In the genomic region with DNA sequence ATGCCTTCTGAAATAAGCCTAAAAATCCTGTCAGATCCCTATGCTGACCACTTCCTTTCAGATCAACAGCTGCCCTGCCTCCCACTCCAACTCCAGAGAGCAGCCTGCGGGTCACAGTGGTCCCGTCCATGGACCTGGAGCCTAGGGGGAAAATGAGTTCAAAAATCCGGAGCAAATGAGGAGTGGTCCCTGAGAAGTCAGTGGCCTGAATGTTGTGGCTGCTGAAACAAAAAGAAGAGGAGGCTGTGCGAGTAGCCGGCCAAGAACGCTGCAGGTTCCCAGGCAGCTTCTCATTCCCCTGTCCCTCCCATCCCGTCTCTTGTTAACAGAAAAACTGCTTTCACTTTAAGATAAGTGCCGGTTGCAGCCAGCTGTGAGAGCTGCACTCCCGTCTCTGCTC, we compare ENCODE assay signal across 8 mouse cellular contexts. TPM values are rescaled to one million over a fixed set of nuclear protein-coding genes. Genes with fewer than 3 reads are reported as not detected.
DNase-seq lines count a peak whose midpoint lies in the region; ATAC-seq and TF ChIP-seq lines count a peak whose summit lies in the region.
"Not testable (repeated sequence)": the region's sequence is repeated elsewhere in the genome, so short reads cannot be mapped to it uniquely, and the experiment has no call there.
"Had no signal": no experiment of that assay in that cellular context is flagged by ENCODE, and none has a peak within 500 bp of the region (broad histone marks: within the 10 kb centered on the region; RNA-seq: fewer than 3 reads in every experiment).

No protein-coding gene starts in this region.

- not testable (repeated sequence) for ATAC-seq in heart, embryonic 16.5 days (replicated peaks; ENCODE audit: extremely low read depth, insufficient read depth, low FRiP score); liver, embryonic 12.5 days; lung, embryonic 15.5 days (ENCODE audit: borderline replicate concordance, extremely low read depth, low FRiP score, low TSS enrichment); stomach, embryonic 15.5 days (ENCODE audit: insufficient read depth, low FRiP score, low read depth)

- H3K9ac ChIP-seq in MEL (ENCODE audit: control insufficient read depth, low read depth, low read length, poor library complexity, severe bottlenecking): peak overlapping the region; percentile 77
- not testable (repeated sequence) for H3K9ac ChIP-seq in heart, embryonic 16.5 days (ENCODE audit: low read length); liver, embryonic 12.5 days; lung, embryonic 15.5 days; stomach, embryonic 15.5 days

- H3K4me1 ChIP-seq in MEL (ENCODE audit: control insufficient read depth in 1 of 2, insufficient read depth in 2 of 2, low read length in 2 of 2): peaks cover 8 to 13% of the 10 kb centered on the region in 2 experiments
- H3K4me1 ChIP-seq in heart, embryonic 16.5 days (ENCODE audit: control insufficient read depth, insufficient read depth, low read length); lung, embryonic 15.5 days; stomach, embryonic 15.5 days: not testable (repeated sequence)
- peaks cover 19% of the 10 kb centered on the region; the same call in 1 of the 2 replicates for H3K4me1 ChIP-seq in kidney, adult 2 months (ENCODE audit: control insufficient read depth, insufficient read depth, low read length)
- H3K4me1 ChIP-seq in liver, embryonic 12.5 days: peaks cover 14% of the 10 kb centered on the region

- TF ChIP-seq CTCF in MEL (IDR thresholded peaks at IDR 0.05 in 2 of 3, conservative IDR thresholded peaks at IDR 0.05 in 1 of 3; ENCODE audit: control insufficient read depth in 1 of 3, insufficient read depth in 1 of 3, low read depth in 2 of 3, low read length in 3 of 3, poor library complexity in 1 of 3, severe bottlenecking in 1 of 3); kidney, adult 2 months (conservative IDR thresholded peaks at IDR 0.05; ENCODE audit: insufficient read depth, insufficient read length, low read depth, low read length): not testable (repeated sequence)

- not testable (repeated sequence) for H3K36me3 ChIP-seq in MEL (ENCODE audit: control insufficient read depth in 1 of 2, insufficient read depth in 2 of 2, low read length in 2 of 2); heart, embryonic 16.5 days (ENCODE audit: control insufficient read depth, insufficient read depth); kidney, adult 2 months (ENCODE audit: control insufficient read depth, insufficient read depth, low read length); liver, embryonic 12.5 days; lung, embryonic 15.5 days; stomach, embryonic 15.5 days

- H3K79me2 ChIP-seq in MEL (ENCODE audit: control insufficient read depth, insufficient read depth, low read length, poor library complexity): not testable (repeated sequence)

- H3K27ac ChIP-seq in MEL (ENCODE audit: control insufficient read depth, low read depth, low read length): peak overlapping the region; percentile 96
- H3K27ac ChIP-seq in heart, embryonic 16.5 days (ENCODE audit: low read length); liver, embryonic 12.5 days; lung, embryonic 15.5 days; stomach, embryonic 15.5 days: not testable (repeated sequence)
- peak overlapping the region; percentile 75; the same call in 1 of the 2 replicates for H3K27ac ChIP-seq in kidney, adult 2 months (ENCODE audit: insufficient read depth, low read depth, low read length)

- not testable (repeated sequence) for H3K27me3 ChIP-seq in MEL (ENCODE audit: control insufficient read depth in 1 of 2, insufficient read depth in 2 of 2, low read length in 2 of 2); heart, embryonic 16.5 days (ENCODE audit: control insufficient read depth, insufficient read depth, low read length); kidney, adult 2 months (replicated peaks; ENCODE audit: control insufficient read depth, insufficient read depth, low read length); liver, embryonic 12.5 days (replicated peaks); lung, embryonic 15.5 days; stomach, embryonic 15.5 days (replicated peaks)

- H3K4me3 ChIP-seq in MEL (ENCODE audit: control insufficient read depth in 1 of 2, insufficient read depth in 1 of 2, low read depth in 2 of 2, low read length in 2 of 2): peak overlapping the region; percentile 75 to 78
- H3K4me3 ChIP-seq in heart, embryonic 16.5 days (ENCODE audit: low read length): peak overlapping the region; percentile 18; the same call in 1 of the 2 replicates
- H3K4me3 ChIP-seq in kidney, adult 2 months (ENCODE audit: insufficient read depth, low read depth, low read length): peak overlapping the region; percentile 37; the same call in 1 of the 2 replicates
- not testable (repeated sequence) for H3K4me3 ChIP-seq in liver, embryonic 12.5 days; lung, embryonic 15.5 days; stomach, embryonic 15.5 days (replicated peaks)

- DNase-seq in MEL (ENCODE audit: low read depth, low spot score): peak; percentile 42
- DNase-seq in heart, adult 11 months: peak; percentile 91
- not testable (repeated sequence) for DNase-seq in kidney, adult 2 months

- not testable (repeated sequence) for TF ChIP-seq EP300 in MEL (IDR thresholded peaks at IDR 0.05; ENCODE audit: low read depth in 1 of 2, low read length in 2 of 2)

- H3K9me3 ChIP-seq in MEL (replicated peaks; ENCODE audit: insufficient read depth, low read length); heart, embryonic 16.5 days (replicated peaks; ENCODE audit: control insufficient read depth, low read length); liver, embryonic 12.5 days (replicated peaks); lung, embryonic 15.5 days; stomach, embryonic 15.5 days: not testable (repeated sequence)

- peak overlapping the region; percentile 49 for H3K4me2 ChIP-seq in heart, embryonic 16.5 days (ENCODE audit: low read depth, low read length)
- peak overlapping the region; percentile 49 for H3K4me2 ChIP-seq in liver, embryonic 12.5 days
- 0 out of 2 replicates have a peak overlapping the region, but pooled peaks have one; percentile 24 for H3K4me2 ChIP-seq in lung, embryonic 15.5 days
- peak overlapping the region; percentile 37 for H3K4me2 ChIP-seq in stomach, embryonic 15.5 days

- 12% methylated on average over 6 of the region's 9 CpGs for WGBS in heart, embryonic 16.5 days
- 9% methylated on average over 6 of the region's 9 CpGs for WGBS in kidney, adult 2 months
- WGBS in liver, embryonic 12.5 days (ENCODE audit: insufficient replicate concordance): 9% methylated on average over 6 of the region's 9 CpGs
- WGBS in lung, embryonic 15.5 days: 10% methylated on average over 7 of the region's 9 CpGs
- 5% methylated on average over 6 of the region's 9 CpGs for WGBS in stomach, embryonic 15.5 days

- TF ChIP-seq POLR2A in MEL (IDR thresholded peaks at IDR 0.05; ENCODE audit: control insufficient read depth in 1 of 2, insufficient read depth in 1 of 2, low read depth in 1 of 2, low read length in 2 of 2, poor library complexity in 1 of 2); kidney, adult 2 months (IDR thresholded peaks at IDR 0.05; ENCODE audit: low read depth, low read length): not testable (repeated sequence)

- not testable (repeated sequence) for TF ChIP-seq RAD21 in MEL (IDR thresholded peaks at IDR 0.05; ENCODE audit: low read depth, low read length)

RNA-seq across cellular contexts. Expression of a gene that starts 10.4 kb away (rescaled TPM):
- total RNA-seq in MEL (2012; rRNA removed): 377 and 417 TPM in 2 replicates
- 100 to 1,000 TPM in 1 of 2 experiments, not detected in 1; 235 TPM for polyA plus RNA-seq in MEL (2012; ENCODE audit: insufficient read depth in 1 of 2, insufficient read length in 2 of 2, low read depth in 1 of 2, low replicate concordance in 2 of 2, missing spikeins in 1 of 2)
- 604 and 609 TPM in 2 replicates for polyA plus RNA-seq in heart, embryonic 16.5 days (2015; fragmentation: Nextera tagmentation; extraction: Ambion mirVana)
- 632 and 646 TPM in 2 replicates for polyA plus RNA-seq in kidney, adult 2 months (2012; rRNA removed)
- polyA plus RNA-seq in liver, embryonic 12.5 days (2016; fragmentation: Nextera tagmentation; extraction: Ambion mirVana): 368 and 383 TPM in 2 replicates
- polyA plus RNA-seq in lung, embryonic 15.5 days (2015; fragmentation: Nextera tagmentation; extraction: Ambion mirVana): 276 and 282 TPM in 2 replicates
- 403 and 420 TPM in 2 replicates for polyA plus RNA-seq in stomach, embryonic 15.5 days (2015; fragmentation: Nextera tagmentation; extraction: Ambion mirVana)

RNA-seq across cellular contexts. Expression of a gene that starts 15.5 kb away (rescaled TPM):
- not detected in 2 replicates for total RNA-seq in MEL (2012; rRNA removed)
- polyA plus RNA-seq in MEL (2012; ENCODE audit: insufficient read depth in 1 of 2, insufficient read length in 2 of 2, low read depth in 1 of 2, low replicate concordance in 2 of 2, missing spikeins in 1 of 2): under 1 TPM in 1 of 2 experiments, not detected in 1; 0.10 TPM
- 13.6 and 15.7 TPM in 2 replicates for polyA plus RNA-seq in heart, embryonic 16.5 days (2015; fragmentation: Nextera tagmentation; extraction: Ambion mirVana)
- 60.9 and 74.8 TPM in 2 replicates for polyA plus RNA-seq in kidney, adult 2 months (2012; rRNA removed)
- 8.0 and 8.1 TPM in 2 replicates for polyA plus RNA-seq in liver, embryonic 12.5 days (2016; fragmentation: Nextera tagmentation; extraction: Ambion mirVana)
- polyA plus RNA-seq in lung, embryonic 15.5 days (2015; fragmentation: Nextera tagmentation; extraction: Ambion mirVana): 6.7 and 9.6 TPM in 2 replicates
- polyA plus RNA-seq in stomach, embryonic 15.5 days (2015; fragmentation: Nextera tagmentation; extraction: Ambion mirVana): 12.1 and 14.3 TPM in 2 replicates
- total RNA-seq: megakaryocyte-erythroid progenitor cell, adult 5-6 weeks had no signal

RNA-seq across cellular contexts. Expression of a gene that starts 25.8 kb away (rescaled TPM):
- total RNA-seq in MEL (2012; rRNA removed): 111 and 132 TPM in 2 replicates
- polyA plus RNA-seq in MEL (2012; ENCODE audit: insufficient read depth in 1 of 2, insufficient read length in 2 of 2, low read depth in 1 of 2, low replicate concordance in 2 of 2, missing spikeins in 1 of 2): 100 to 1,000 TPM in 1 of 2 experiments, not detected in 1; 159 TPM
- polyA plus RNA-seq in heart, embryonic 16.5 days (2015; fragmentation: Nextera tagmentation; extraction: Ambion mirVana): 340 and 355 TPM in 2 replicates
- 316 and 376 TPM in 2 replicates for polyA plus RNA-seq in kidney, adult 2 months (2012; rRNA removed)
- 193 and 196 TPM in 2 replicates for polyA plus RNA-seq in liver, embryonic 12.5 days (2016; fragmentation: Nextera tagmentation; extraction: Ambion mirVana)
- 235 and 254 TPM in 2 replicates for polyA plus RNA-seq in lung, embryonic 15.5 days (2015; fragmentation: Nextera tagmentation; extraction: Ambion mirVana)
- 288 and 301 TPM in 2 replicates for polyA plus RNA-seq in stomach, embryonic 15.5 days (2015; fragmentation: Nextera tagmentation; extraction: Ambion mirVana)

RNA-seq across cellular contexts. Expression of a gene that starts 25.8 kb away (rescaled TPM):
- 25.1 and 34.9 TPM in 2 replicates for total RNA-seq in MEL (2012; rRNA removed)
- polyA plus RNA-seq in MEL (2012; ENCODE audit: insufficient read depth in 1 of 2, insufficient read length in 2 of 2, low read depth in 1 of 2, low replicate concordance in 2 of 2, missing spikeins in 1 of 2): 10 to 100 TPM in 1 of 2 experiments, not detected in 1; 39.3 TPM
- 8.1 and 9.4 TPM in 2 replicates for polyA plus RNA-seq in heart, embryonic 16.5 days (2015; fragmentation: Nextera tagmentation; extraction: Ambion mirVana)
- polyA plus RNA-seq in kidney, adult 2 months (2012; rRNA removed): 0.45 and 0.52 TPM in 2 replicates
- polyA plus RNA-seq in liver, embryonic 12.5 days (2016; fragmentation: Nextera tagmentation; extraction: Ambion mirVana): 39.1 and 42.8 TPM in 2 replicates
- 15.4 and 16.4 TPM in 2 replicates for polyA plus RNA-seq in lung, embryonic 15.5 days (2015; fragmentation: Nextera tagmentation; extraction: Ambion mirVana)
- polyA plus RNA-seq in stomach, embryonic 15.5 days (2015; fragmentation: Nextera tagmentation; extraction: Ambion mirVana): 14.9 and 18.4 TPM in 2 replicates

RNA-seq across cellular contexts. Expression of a gene that starts 25.8 kb away (rescaled TPM):
- total RNA-seq in MEL (2012; rRNA removed): 23.9 and 26.4 TPM in 2 replicates
- 10 to 100 TPM in 1 of 2 experiments, not detected in 1; 59.5 TPM for polyA plus RNA-seq in MEL (2012; ENCODE audit: insufficient read depth in 1 of 2, insufficient read length in 2 of 2, low read depth in 1 of 2, low replicate concordance in 2 of 2, missing spikeins in 1 of 2)
- polyA plus RNA-seq in heart, embryonic 16.5 days (2015; fragmentation: Nextera tagmentation; extraction: Ambion mirVana): 44.1 and 47.8 TPM in 2 replicates
- 200 and 242 TPM in 2 replicates for polyA plus RNA-seq in kidney, adult 2 months (2012; rRNA removed)
- polyA plus RNA-seq in liver, embryonic 12.5 days (2016; fragmentation: Nextera tagmentation; extraction: Ambion mirVana): 36.5 and 40.8 TPM in 2 replicates
- 47.0 and 52.3 TPM in 2 replicates for polyA plus RNA-seq in lung, embryonic 15.5 days (2015; fragmentation: Nextera tagmentation; extraction: Ambion mirVana)
- polyA plus RNA-seq in stomach, embryonic 15.5 days (2015; fragmentation: Nextera tagmentation; extraction: Ambion mirVana): 79.6 and 86.8 TPM in 2 replicates
